Mouse (Mus musculus) embryonic stem cell, embryonic (primary cell): ENCODE data around the gene Srgap1.

Source experiments
- CTCF ChIA-PET, 4 experiments: fragments of 300-600 bp in 2 of 4; fragments of 350-600 bp in 2 of 4; sonication (Branson Sonifier 250); formaldehyde crosslinking; loops; one replicate each; lab custom pipeline; 2022; ENCODE audit warnings: inconsistent platforms in 2 of 4; lab: Charles Lee
- POLR2A ChIA-PET, 4 experiments: fragments of 300-600 bp in 2 of 4; fragments of 350-600 bp in 2 of 4; sonication (Branson Sonifier 250); formaldehyde crosslinking; loops; one replicate each; lab custom pipeline; 2022; ENCODE audit warnings: antibody characterized with exemption in 4 of 4, inconsistent platforms in 1 of 4; lab: Charles Lee

Gene Srgap1

DNA sequence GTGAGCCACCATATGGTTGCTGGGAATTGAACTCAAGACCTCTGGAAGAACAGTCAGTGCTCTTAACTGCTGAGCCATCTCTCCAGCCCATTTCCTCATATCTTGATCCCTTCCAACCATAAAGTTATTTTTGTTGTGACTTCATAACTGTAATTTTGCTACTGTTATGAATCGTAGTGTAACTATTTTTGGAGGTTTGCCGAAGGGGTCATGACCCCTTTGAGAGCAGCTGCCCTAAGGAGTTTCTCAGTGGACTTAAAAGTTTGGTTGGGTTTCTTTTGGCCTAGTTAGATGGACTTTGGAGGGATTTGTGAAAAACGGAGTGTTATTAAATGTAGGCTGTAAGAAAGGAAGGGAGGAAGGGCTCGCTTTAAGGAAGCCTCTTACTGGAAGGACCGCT lies 277.4 kb downstream of the Srgap1 start:
- POLR2A ChIA-PET = no interaction called here
- CTCF ChIA-PET = interaction anchor here in 1 of 4 experiments (1.1 kb wide), 1 partner anchor 282 kb away, joined by 6 read pairs; no protein-coding TSS in a partner anchor

- POLR2A ChIA-PET = interaction anchor here in 2 of 4 experiments (0.6 to 1.0 kb wide), 3 partner anchors 73 to 1530 kb away, joined by 3 read pairs; no protein-coding TSS in a partner anchor
- CTCF ChIA-PET = interaction anchor here in 3 of 4 experiments (0.6 to 3.0 kb wide), 26 partner anchors 8 to 330 kb away, joined by 3 to 17 read pairs (median 4); partner anchors contain the start of gene Rxylt1 (in 1 of the 3)
Measured at GRCm38 (mm10) chr10:121767295-121767694, 279.8 kb downstream of the Srgap1 start.

DNA sequence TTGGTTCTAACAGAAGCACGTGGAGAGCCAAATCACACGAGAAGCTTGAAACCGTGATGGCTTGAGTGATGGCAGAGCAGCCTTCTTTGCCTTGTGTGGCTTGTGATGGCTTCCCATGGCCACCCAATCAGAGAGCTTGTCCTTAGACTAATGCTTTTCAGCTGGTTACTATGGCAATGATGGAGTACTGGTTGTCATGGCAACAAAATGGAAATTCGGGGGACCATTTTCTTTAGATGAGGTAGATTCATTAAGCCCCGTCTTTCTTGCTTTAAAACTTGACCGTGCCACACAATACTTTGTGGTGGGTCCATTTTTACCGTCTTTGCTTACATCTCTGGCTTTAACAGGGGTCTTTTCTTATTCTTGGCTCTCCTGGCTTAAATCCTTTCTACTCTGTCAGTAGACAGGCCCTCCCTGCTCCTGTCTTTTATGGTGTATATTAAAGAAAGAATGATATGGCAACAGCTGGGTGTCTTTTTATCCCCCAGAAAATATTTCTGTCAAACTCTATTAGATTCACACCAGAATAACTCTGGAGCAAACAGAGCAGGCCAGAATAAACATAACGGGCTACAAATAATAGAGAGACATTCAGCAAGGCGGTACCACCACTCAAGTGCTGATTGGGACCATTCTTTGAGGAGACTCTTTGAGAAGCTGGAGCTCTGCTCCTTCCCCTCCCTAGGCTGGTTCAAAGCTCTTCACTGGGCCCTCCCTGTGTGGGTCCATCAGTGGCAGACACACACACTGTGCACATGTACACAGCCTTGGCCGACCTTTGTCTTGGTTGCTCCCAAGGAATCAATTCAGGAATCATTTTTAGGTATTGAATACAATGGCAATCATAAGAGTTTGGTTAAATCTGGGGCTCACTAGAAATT lies 281.7 kb downstream of the Srgap1 start:
- POLR2A ChIA-PET = interaction anchor here in 2 of 4 experiments (0.5 to 2.3 kb wide), 3 partner anchors 14 to 267 kb away, joined by 3 to 7 read pairs (median 3); no protein-coding TSS in a partner anchor
- CTCF ChIA-PET = interaction anchor here in 2 of 4 experiments (0.6 to 3.0 kb wide), 7 partner anchors 71 to 309 kb away, joined by 3 to 17 read pairs (median 6); no protein-coding TSS in a partner anchor

- CTCF ChIA-PET = interaction anchor here in 3 of 4 experiments (0.6 to 3.0 kb wide), 6 partner anchors 70 to 310 kb away, joined by 3 to 17 read pairs (median 5); no protein-coding TSS in a partner anchor
Measured at GRCm38 (mm10) chr10:121764469-121765173, 282.5 kb downstream of the Srgap1 start.

DNA sequence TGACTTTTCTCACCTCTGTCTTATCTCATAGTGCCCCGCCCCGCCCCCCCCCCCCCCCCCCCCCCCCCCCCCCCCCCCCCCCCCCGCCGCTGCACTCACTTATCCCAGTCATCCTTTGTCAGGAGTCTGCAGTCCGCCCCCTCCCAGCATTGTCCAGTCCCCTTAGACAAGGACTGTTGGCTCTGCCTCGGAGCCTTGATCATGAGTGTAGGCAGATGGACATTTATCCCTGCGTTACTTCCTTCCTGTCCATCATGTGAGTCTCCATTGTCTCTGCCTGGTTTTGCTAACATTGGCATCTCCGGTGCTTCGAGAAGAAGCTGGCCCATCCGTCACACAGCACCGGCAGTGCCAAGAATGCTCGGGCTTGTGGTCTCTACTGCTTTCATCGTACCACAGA lies 283.9 kb downstream of the Srgap1 start:
- ChIA-PET CTCF (interaction anchor here in 2 of 4 experiments (0.5 to 2.6 kb wide), 8 partner anchors 68 to 1581 kb away, joined by 3 to 6 read pairs (median 3); no protein-coding TSS in a partner anchor), POLR2A (interaction anchor here in 3 of 4 experiments (0.7 to 2.3 kb wide), 4 partner anchors 9 to 42 kb away, joined by 3 to 7 read pairs (median 4); no protein-coding TSS in a partner anchor)

More at GRCm38 (mm10) chr10:121764469-121765173, 282.5 kb downstream of the Srgap1 start:
- POLR2A ChIA-PET = interaction anchor here in 2 of 4 experiments (1.2 to 2.3 kb wide), 2 partner anchors 10 to 14 kb away, joined by 3 to 7 read pairs; no protein-coding TSS in a partner anchor

DNA sequence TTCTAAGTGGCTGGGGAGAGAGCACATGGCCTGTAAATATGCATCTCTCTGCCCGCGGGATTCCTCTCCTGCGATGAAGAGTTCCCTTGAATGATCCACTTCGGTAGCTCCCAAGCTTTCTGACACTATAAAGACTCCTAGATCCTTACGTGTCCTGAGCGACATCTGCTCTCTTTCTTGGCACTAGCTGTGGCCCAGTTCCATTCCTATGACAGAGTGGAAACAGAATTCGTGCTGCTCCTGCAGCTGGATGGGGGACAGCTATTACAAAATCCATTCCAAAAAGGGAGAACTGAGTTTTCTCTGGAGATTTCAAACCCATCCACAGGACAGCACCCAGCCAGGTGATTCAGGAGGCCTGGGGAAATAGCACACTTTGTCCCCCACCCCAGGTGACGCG lies 285.0 kb downstream of the Srgap1 start:
- ChIA-PET CTCF (interaction anchor here in 2 of 4 experiments (0.6 to 0.7 kb wide), 2 partner anchors 8 to 14 kb away, joined by 3 read pairs; no protein-coding TSS in a partner anchor), POLR2A (interaction anchor here in 2 of 4 experiments (0.7 to 1.3 kb wide), 3 partner anchors 9 to 67 kb away, joined by 3 read pairs; no protein-coding TSS in a partner anchor)

DNA sequence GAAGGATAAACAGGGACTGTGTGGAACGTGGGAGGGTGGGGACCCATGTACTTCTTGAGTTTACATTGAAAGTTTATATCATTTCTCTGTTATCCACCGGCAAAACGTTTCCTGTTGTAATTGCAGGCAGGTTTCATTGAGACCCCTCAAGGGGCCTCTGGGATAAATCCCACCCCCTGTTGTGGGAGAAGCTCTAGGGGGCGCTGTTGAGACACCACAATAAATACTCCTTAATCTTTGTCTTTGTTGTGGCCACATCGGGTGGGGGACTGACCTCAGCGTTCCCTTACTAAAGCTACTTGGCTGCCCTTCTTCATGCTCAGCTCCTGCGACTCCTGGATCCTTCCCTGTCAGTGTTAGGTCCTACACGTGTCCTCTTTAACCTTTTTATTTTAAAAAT lies 288.0 kb downstream of the Srgap1 start:
- CTCF ChIA-PET = interaction anchor here (0.6 to 1.8 kb wide), 16 partner anchors 8 to 785 kb away, joined by 3 to 10 read pairs (median 4); no protein-coding TSS in a partner anchor
- POLR2A ChIA-PET = interaction anchor here in 2 of 4 experiments (1.0 to 2.0 kb wide), 4 partner anchors 9 to 920 kb away, joined by 3 to 6 read pairs (median 4); partner anchors contain the start of genes BC048403 (in 1 of the 2) and Ppm1h (in 1 of the 2)

GRCm38 (mm10) chr10:121756677-121757076 lies 290.4 kb downstream of the Srgap1 start:
- CTCF ChIA-PET = interaction anchor here in 1 of 4 experiments (0.8 kb wide), 1 partner anchor 295 kb away, joined by 3 read pairs; no protein-coding TSS in a partner anchor
- POLR2A ChIA-PET = interaction anchor here in 1 of 4 experiments (0.6 kb wide), 1 partner anchor 9 kb away, joined by 3 read pairs; no protein-coding TSS in a partner anchor

DNA sequence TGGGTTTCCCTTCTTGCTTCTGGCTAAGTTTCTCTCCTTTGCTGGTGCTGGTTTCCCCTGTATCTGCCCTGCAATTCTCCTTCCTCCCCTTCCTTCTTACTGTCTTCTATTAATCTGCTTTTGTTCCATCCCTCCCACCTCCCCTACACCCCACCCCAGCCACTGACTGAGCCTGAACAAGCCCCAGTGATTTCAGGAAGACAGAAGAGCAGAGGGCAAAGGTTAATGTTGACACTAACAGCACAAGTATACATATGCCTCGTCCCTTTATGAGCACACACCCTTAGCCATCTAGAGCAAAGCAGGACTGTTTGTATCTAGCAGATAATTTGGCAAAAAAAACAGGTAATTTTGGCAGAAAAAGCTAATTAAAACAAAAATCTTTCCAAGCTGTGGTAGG lies 291.3 kb downstream of the Srgap1 start:
- POLR2A ChIA-PET = no interaction called here
- CTCF ChIA-PET = interaction anchor here in 1 of 4 experiments (0.8 kb wide), 1 partner anchor 296 kb away, joined by 3 read pairs; no protein-coding TSS in a partner anchor

- POLR2A ChIA-PET = interaction anchor here in 2 of 4 experiments (0.5 to 2.4 kb wide), 9 partner anchors 9 to 131 kb away, joined by 3 to 17 read pairs (median 4); partner anchors contain the start of gene BC048403 (in 2 of the 2)
Measured at GRCm38 (mm10) chr10:121754237-121754636, 292.9 kb downstream of the Srgap1 start.

DNA sequence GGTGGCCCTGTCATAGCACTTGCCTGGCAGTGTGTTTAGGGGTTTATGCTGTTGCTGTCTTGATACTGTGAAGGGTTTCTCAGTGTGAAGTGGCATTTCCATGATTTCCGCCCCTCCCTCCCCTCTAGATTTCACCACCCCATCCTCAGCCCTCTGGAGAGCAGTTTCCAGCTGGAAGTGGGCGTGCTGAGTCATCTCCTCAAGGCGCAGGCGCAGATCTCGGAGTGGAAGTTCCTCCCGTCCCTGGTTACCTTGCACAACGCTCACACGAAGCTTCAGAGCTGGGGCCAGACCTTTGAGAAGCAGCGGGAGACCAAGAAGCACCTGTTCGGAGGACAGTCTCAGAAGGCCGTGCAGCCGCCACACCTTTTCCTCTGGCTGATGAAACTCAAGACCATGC lies 296.9 kb downstream of the Srgap1 start:
- POLR2A ChIA-PET = interaction anchor here (0.6 to 4.2 kb wide), 19 partner anchors 9 to 347 kb away, joined by 3 to 43 read pairs (median 4); partner anchors contain the start of genes BC048403 (in 4 of the 4), Rxylt1 (in 1 of the 4) and Xpot (in 1 of the 4)
- CTCF ChIA-PET = interaction anchor here (0.6 to 1.4 kb wide), 9 partner anchors 9 to 1013 kb away, joined by 3 to 11 read pairs (median 4); partner anchors contain the start of gene BC048403 (in 1 of the 4)

More at GRCm38 (mm10) chr10:121754237-121754636, 292.9 kb downstream of the Srgap1 start:
- CTCF ChIA-PET = interaction anchor here in 3 of 4 experiments (0.6 to 2.0 kb wide), 9 partner anchors 8 to 301 kb away, joined by 3 to 7 read pairs (median 3); no protein-coding TSS in a partner anchor

DNA sequence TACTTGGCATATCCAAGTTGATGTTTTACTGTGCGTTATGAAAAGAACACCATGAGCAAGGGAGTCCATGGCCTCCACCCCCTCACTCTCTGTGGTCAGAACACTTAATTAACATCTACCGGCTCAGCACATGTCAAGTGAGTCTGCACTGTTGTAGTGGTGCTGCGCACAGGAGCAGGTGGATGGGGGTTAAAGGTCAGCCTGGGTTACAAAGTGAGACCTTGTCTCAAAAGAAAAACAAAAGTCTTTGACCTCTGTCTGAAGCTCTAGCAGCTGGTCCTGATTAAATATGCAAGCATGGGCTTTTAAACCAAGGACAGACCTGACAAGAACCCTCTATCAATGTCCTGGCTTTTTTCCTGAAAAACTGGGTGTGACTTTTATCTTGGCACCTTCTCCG lies 304.8 kb downstream of the Srgap1 start:
- ChIA-PET CTCF (no interaction called here), POLR2A (interaction anchor here in 2 of 4 experiments (0.7 to 3.4 kb wide), 2 partner anchors 9 to 21 kb away, joined by 3 to 43 read pairs; no protein-coding TSS in a partner anchor)

GRCm38 (mm10) chr10:121739548-121740505 lies 307.3 kb downstream of the Srgap1 start, which contains the start of gene BC048403:
BC048403 (plus strand) TSS chr10:121739937.
- ChIA-PET CTCF (interaction anchor here in 2 of 4 experiments (0.5 to 1.6 kb wide), 11 partner anchors 9 to 315 kb away, joined by 3 to 6 read pairs (median 3); no protein-coding TSS in a partner anchor), POLR2A (interaction anchor here (0.5 to 3.4 kb wide), 44 partner anchors 8 to 357 kb away, joined by 3 to 43 read pairs (median 5); partner anchors contain the start of genes Rxylt1 (in 2 of the 4) and D930020B18Rik (in 1 of the 4))

DNA sequence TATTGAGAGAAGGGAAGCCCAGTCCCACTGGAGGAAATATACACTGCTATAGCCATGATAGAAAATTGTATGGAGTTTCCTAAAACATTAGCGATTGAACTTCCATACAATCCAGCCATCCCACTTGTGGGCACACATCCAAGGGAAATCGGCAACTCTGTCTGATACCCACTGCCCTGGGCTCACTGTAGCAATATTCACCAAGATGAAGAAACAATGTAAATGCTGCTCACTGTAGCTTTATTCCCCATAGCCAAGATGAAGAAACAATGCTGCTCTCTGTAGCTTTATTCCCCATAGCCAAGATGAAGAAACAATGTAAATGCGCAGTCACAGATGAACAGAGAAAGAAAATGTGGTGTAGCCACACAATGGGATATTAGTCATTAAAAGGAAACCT lies 309.9 kb downstream of the Srgap1 start:
- POLR2A ChIA-PET = no interaction called here
- CTCF ChIA-PET = no interaction called here

DNA sequence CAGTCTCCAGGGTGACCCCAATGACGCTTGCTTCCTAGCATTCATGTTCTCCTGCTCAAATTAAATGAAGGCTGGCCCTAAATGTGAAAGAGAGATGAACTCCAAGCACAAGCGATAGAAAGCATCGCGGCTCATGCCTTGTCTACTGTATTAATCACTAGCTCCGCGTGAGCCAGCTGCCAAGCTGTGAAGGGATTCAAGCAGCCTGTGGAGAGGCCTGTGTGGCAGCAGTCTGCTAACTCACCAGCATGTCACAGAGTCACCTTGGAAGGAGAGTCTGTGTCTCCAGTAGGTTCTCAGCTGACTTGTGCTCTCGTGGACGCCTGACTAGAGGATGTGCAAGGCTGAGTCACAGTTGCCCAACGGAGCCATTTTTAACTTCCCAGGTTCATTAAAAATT lies 314.6 kb downstream of the Srgap1 start:
- ChIA-PET CTCF (no interaction called here), POLR2A (no interaction called here)
